ENCODE assay signal across 1 mouse cellular context in the genomic region with DNA sequence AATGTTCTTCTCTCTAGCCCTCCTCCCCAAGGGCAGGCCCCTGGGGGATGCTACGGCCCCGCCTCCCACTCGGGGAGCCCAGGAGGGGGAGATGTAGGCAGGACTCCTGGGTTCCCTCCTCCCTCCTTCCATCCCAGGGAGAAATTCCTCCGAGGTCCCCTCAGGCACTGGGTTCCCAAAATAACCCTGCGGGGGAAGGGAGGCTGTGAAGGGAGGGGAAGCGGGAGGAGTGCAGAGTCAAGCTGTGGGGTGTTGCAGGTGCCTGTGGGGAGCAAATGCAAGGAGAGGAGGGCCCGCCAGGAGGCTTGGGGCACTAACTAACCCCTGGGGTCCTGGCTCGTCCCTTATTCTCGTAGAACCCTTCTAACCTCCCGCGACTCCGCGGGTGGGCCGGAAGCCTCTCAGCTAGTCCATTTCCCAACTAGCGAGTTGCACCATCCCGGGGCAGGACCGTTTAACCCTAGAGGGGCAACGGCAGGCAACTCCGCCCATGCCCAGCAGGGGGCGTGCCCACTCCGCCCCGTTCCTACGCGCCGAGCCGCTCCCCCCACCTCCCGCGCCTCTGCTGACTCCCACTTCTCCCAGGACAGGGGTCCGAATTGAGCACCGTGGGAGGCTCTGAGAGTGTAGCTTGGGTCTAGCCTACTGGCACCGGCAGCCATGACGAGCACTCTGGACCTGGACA.
TF ChIP-seq lines count a peak whose summit lies in the region.

No protein-coding gene starts in this region.

TF ChIP-seq in MEL, 35 proteins besides CTCF, POLR2A, EP300 and RAD21 (continued from another document):
- TF ChIP-seq MAZ (IDR thresholded peaks at IDR 0.05; ENCODE audit: low read depth, low read length), result peak; percentile 77; the same call in 1 of the 2 replicates
- 0 out of 2 replicates have a peak, but pooled peaks have one; percentile 25 for TF ChIP-seq MEF2A (IDR thresholded peaks at IDR 0.05; ENCODE audit: extremely low read depth, insufficient replicate concordance, low read depth, low read length, poor library complexity, severe bottlenecking)
- TF ChIP-seq JUND (IDR thresholded peaks at IDR 0.05; ENCODE audit: low read depth, low read length), result no peak
- no peak for TF ChIP-seq MAFK (IDR thresholded peaks at IDR 0.05; ENCODE audit: borderline replicate concordance, low read depth, low read length)
- TF ChIP-seq NRF1 (IDR thresholded peaks at IDR 0.05; ENCODE audit: insufficient read depth, low read depth, low read length, poor library complexity, severe bottlenecking), result no peak
- no peak; the same call in none of the 2 replicates for TF ChIP-seq SIN3A (IDR thresholded peaks at IDR 0.05; ENCODE audit: low read length)
- TF ChIP-seq GATA1 (IDR thresholded peaks at IDR 0.05; ENCODE audit: low read depth, low read length), result no peak
- TF ChIP-seq MYB (IDR thresholded peaks at IDR 0.05; ENCODE audit: low read depth, low read length), result no peak
- TF ChIP-seq USF2 (IDR thresholded peaks at IDR 0.05; ENCODE audit: borderline replicate concordance in 1 of 2, insufficient read depth in 1 of 2, low read depth in 1 of 2, low read length in 2 of 2), result no peak
- TF ChIP-seq MYC (IDR thresholded peaks at IDR 0.05; ENCODE audit: low read depth, low read length), result no peak
- TF ChIP-seq HCFC1 (IDR thresholded peaks at IDR 0.05; ENCODE audit: low read depth, low read length), result no peak
- TF ChIP-seq ELF1 (IDR thresholded peaks at IDR 0.05; ENCODE audit: low read depth, low read length), result no peak
- peak; percentile 10; the same call in 1 of the 2 replicates for TF ChIP-seq MXI1 (IDR thresholded peaks at IDR 0.05; ENCODE audit: low read depth, low read length)
- TF ChIP-seq TCF12 (IDR thresholded peaks at IDR 0.05; ENCODE audit: low read depth, low read length), result no peak
- TF ChIP-seq POLR2AphosphoS2 (IDR thresholded peaks at IDR 0.05; ENCODE audit: low read length), result no peak; the same call in 1 of the 2 replicates
- TF ChIP-seq KAT2A (conservative IDR thresholded peaks at IDR 0.05; ENCODE audit: low read depth, low read length), result no peak
- TF ChIP-seq E2F4 (IDR thresholded peaks at IDR 0.05; ENCODE audit: borderline replicate concordance, low read depth, low read length), result no peak; the same call in 1 of the 2 replicates
- TF ChIP-seq MAX (IDR thresholded peaks at IDR 0.05; ENCODE audit: low read length), result no peak; the same call in 1 of the 2 replicates
- no peak for TF ChIP-seq GABPA (IDR thresholded peaks at IDR 0.05; ENCODE audit: low read depth, low read length)
- no peak for TF ChIP-seq CHD2 (IDR thresholded peaks at IDR 0.05; ENCODE audit: low read length)
- 0 out of 2 replicates have a peak, but pooled peaks have one; percentile 19 for TF ChIP-seq SMC3 (IDR thresholded peaks at IDR 0.05; ENCODE audit: low read depth, low read length)
- no peak for TF ChIP-seq ZKSCAN1 (IDR thresholded peaks at IDR 0.05; ENCODE audit: low read depth, low read length)
- peak; percentile 30; the same call in 1 of the 2 replicates for TF ChIP-seq NELFE (IDR thresholded peaks at IDR 0.05; ENCODE audit: low read depth, low read length)
- no peak for TF ChIP-seq ETS1 (IDR thresholded peaks at IDR 0.05; ENCODE audit: low read depth, low read length)
- TF ChIP-seq ZMIZ1 (IDR thresholded peaks at IDR 0.05; ENCODE audit: low read depth, low read length), result no peak
